Mouse (Mus musculus): Measurements from ENCODE around the gene Cyp2f2.

The Cyp2f2 gene

DNA sequence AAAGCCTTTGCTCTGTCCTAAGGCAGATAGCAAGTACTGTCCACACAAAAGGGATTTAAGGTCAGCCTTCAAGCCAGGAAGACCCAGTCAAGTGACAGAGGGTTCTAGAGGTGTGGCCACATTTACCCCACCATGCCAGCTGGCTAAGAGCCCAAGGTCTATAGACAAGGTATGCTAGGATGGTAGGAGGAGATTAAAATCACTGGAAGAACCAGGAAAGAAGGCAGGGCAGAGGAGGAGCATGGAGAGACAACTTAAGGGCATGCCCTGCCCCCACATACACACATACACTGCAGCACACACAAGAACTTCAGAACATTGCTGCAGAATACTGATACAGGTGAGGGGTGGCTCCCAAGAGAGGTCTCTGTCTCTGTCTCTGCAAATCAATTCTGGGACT is at the start of gene Cyp2f2:
Gene Cyp2f2, plus strand, starts transcription at position 234 of the 400 bp plus-strand sequence.
- no peak for DNase-seq

DNA sequence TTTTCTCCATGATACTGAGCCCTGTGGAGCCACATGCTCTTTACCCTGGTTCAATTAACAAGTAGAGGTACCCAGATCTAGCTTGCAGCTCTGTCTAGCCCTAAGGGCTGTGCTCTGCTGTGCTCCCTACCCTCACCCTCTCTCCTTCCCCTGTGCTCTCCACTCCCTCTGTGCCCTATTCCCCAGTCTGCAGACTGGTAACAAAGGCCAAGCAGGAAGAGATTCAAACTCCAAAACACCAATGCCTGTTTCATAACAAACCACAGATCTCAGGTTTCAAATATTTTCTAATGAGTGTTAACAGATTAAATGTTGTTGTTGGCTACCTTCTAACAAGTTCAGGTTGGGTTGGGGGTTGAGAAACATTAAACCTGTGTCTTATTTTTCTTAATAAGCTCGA is 41.1 kb upstream of the Cyp2f2 start:
- DNase-seq: no peak

DNA sequence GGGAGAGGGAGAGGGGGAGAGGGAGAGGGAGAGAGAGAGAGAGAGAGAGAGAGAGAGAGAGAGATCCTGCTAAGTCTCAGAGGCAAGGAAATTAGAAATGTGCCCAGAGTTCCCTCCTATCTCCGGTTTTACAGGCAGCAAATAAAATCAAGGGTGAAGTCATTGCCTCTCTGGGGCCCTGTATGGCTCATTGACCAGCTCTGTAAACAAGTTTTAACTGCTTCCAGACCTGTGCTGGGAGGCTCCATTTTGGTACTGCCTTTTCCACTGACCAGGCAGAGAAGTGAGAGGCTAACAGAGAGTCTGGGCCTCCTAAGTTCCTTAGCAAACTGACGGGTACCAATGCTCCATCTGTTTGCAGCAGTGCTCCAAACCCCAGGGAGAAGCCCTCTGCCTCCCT is 38.1 kb upstream of the Cyp2f2 start:
- DNase-seq: no peak

DNA sequence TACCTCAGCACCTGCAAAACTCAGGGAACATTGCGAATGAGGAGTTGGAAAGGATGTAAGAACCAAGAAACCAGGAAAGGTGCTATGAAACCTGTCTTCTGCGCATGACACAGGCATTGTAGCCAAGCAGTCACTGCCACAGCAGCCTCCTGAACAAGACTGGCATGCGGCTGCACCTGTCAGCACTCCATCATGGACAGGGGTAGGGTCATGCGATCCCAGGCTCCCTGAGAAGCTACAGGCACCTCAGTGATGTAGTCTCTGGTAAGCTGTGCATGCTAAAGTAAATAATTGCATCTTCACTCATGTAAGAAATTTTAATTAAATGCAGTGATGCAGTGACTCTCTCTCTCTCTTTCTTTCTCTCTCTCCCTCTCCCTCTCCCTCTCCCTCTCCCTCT is 28.7 kb upstream of the Cyp2f2 start:
- DNase-seq: no peak

DNA sequence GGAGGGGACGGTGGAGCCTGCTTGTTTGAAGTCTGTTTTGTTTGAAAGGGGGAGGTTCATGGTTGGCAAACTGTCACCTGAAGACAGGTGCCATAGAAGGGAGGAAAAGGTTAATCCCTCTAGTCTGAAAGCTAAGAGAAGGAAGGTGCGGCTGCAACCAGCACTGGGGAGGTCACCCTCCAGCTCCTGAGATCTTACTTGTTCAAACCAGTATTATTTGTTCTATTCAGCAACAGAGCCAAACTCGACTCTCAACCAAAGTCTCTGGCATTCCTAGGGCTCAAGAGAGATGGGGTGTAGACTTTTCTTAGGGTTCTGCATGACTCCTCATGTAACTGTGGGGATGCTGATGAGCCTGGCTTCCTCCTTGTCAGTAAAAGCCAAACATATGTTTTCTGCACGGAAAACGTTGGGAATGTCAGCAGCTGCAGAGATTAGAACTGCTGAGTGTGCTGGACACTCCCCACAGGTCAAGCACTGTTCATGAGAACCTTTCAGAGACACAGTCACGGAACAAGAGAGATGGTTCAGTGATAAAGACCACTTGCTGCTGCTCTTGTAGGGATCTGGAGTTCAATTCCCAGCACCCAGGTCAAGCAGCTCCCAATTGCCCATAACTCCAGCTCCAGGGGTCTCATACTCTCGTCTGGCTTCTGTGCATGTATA is 27.5 kb upstream of the Cyp2f2 start:
- DNase-seq: no peak

DNA sequence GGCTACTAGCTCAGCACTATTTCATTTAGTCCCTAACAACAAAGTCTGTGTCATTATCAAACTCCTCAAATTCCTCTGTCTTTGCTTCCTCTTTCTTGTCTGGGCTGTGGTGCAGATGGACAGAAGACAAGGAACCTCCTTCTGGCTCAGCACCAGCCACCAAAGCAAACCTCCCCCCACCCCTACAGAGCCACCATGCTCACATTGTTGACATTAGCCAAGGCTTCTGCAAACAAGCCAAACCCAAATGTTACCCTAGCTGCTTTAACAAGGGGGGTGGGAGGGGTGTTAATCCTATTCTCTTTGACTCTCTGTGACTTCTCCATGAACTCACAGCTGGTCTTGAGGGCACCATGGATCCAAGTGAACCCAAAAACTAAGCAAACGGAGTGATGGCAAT is 26.8 kb upstream of the Cyp2f2 start:
- DNase-seq: no peak

DNA sequence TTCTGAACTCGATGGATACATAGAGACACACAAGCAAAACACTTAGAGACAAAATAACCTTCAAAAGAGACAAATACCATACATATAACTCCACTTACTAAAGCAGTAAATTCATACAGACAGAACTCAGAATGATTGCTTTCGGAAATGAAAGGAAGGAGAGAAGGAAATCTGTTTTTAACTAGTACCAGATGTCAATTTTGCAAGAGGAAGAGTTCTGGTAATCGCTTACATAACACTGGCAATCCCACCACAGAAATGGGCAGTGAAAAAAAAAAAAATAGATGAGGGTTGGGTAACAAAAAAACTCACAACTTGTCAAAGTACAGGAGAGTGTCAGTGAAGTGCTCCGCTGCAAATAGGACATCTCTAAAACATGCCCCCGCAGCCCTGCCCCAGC is 14.8 kb upstream of the Cyp2f2 start:
- no peak for DNase-seq

DNA sequence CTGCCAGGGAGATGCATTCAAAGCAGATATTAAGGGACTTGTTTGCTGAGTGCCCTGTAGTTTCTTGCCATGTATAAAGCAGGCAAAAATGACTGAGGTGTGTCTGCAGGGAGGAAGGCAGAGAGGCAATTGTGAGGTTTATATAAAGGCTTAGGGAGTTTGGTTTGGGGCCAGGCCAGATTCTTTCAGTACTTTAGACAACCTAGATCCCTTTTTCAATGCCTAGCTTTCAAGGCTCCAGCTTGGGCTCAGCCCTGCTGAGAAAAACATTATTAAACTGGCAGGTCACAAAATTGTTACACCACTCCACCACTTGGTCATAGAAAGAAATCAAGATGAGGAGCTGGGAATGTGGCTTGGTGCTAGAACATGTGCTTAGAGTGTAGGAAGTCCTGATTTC is 9.4 kb upstream of the Cyp2f2 start:
- no peak for DNase-seq

DNA sequence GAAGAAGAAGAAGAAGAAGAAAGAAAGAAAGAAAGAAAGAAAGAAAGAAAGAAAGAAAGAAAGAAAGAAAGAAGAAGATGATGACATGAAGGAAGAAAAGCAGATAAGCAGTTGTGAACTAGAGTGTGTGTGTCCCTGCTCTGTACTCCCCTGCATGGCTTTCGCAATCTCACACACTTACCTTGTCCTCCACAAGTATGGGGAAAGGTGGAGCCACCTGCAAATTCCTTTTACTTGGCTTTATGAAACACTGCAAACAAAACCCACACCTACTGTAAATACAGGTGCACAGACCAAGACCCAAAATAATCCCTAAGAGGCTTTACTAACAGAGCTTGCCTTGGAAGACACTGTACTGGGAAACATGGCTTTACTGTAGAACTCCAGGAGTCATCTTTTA is 8.7 kb upstream of the Cyp2f2 start:
- DNase-seq: no peak

DNA sequence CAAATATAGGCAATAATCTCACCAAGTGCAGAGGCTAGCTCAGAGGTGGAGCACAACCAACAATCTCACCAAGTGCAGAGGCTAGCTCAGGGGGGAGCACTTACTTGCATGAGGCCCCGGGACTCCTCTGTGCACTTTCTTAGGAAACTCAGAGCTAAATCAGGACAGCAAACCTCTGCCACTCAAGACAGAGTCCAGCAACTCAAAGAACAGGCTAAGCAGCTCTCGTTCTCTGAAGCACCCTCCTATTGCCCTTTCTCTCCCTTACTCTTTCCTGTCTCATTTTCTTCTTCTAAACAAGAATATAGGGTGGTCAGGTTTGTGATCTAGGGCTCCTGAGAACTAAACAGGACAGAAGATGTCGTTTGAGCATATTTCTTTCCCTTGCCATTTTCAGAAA is 7.7 kb upstream of the Cyp2f2 start:
- DNase-seq: no peak

DNA sequence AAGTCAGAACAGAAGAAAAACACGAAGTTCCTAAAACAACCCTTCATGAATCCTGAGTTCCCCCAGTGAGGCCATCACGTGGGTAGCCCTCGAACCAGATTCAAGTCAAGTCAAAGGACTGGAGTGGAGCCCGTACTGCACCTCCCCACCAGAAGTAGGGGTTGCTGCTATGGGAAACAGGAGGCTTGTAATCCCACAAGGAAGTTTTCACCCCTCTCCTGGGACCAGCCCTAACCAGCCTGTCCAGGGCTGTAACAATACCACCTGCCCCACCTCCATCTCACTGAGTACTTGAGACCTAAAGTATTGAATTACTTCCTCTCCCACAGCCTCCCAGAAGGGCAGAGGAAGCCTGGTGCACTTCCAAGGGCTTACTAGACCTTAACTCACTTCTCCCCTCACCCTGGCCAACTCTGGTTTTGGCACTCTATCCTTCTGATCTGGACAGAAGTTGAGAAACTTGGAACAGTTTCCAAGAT is 1.6 kb upstream of the Cyp2f2 start:
- no peak for DNase-seq

DNA sequence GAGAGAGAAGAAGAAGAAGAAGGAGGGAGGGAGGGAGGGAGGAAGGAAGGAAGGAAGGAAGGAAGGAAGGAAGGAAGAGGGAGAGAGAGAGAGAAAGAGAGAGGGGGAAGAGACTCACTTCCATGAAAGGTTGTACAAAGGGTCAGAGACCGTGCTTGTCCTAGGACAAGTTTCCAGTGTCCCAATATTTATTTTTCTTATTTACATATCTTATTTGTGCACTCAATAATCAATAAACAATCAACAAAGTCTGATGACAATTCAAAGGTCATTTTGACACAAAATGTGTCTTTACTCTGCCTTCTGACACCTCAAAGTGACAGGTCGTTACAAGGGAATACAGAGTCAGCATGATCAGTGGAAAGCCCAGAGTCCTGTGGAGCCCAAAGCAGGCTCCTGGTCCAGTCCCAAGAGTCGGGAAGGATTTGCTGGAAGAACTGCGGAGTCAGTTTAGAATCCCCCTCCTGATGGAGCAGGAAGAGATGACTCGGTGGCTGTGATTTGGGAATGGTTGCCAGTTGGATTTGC is 4.7 kb downstream of the Cyp2f2 start:
- DNase-seq: no peak

DNA sequence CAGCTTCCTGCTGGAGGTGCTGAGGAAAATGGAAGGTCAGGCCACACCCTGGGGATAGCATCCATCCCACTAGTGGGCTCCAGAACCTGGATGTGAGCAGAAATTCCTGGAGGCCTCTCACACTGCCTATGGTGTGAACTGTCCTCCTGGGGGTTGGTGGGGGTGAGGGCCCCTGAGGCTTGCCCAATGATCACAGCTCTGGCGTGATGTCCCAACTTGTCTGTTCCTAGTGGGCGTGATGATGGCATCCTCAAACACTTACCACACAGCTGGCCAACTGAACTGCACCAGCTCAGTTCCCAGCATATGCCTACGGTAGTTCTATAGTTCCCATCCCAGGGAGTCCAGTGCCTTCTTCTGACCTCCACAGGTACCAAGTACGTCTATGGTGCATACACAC is 5.3 kb downstream of the Cyp2f2 start:
- no peak for DNase-seq

DNA sequence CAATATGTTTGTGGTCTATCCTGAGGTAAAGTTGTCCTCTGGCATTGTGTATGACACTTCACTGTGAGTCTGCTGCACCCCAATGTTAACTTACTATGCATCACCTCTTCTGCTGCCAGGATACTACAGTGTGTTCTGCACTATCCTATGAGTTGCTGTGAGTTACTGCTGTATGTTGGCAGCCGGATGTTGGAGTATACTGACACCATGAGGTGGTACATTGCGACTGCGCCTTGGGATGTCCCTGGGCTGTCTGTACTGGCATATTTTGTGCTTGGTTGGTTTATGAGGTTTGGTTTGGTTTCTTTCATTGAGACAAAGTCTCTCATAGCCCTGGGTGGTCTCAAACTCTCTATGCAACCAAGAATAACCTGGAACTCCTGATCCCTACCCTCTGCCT is 8.5 kb downstream of the Cyp2f2 start:
- peak; percentile 39 for DNase-seq

DNA sequence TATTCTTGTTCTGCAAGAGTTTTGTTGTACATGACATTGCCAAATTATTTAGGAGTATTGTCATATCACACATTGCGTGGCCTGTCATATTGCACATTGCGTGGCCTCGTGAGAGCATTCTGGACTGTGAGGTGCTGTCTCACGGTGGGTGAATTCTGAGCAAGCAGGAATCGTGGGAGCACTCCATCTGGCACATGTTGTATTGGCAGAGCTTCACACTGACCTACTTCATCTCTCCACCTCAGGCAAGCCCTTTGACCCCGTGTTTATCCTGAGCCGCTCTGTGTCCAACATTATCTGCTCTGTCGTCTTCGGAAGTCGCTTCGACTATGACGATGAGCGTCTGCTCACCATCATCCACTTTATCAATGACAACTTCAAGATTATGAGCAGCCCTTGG is 9.2 kb downstream of the Cyp2f2 start:
- no peak for DNase-seq

DNA sequence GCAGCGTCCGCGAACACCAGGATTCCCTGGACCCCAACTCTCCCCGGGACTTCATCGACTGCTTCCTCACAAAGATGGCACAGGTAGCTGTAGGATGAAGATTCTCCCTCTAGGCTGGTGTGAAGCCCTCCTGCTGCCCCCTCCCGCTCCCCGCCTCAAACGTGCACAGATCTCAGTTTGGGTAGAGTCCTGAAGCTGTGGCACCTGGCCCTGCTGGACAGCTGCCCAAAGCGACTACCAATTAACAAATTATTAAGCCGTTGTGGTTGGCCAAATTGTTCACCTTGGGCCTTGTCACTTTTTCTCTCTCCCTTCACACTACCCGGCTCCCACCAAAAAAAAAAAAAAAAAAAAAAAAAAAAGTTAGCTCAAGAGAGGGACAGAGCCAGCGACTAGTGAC is 10.1 kb downstream of the Cyp2f2 start:
- DNase-seq: no peak

DNA sequence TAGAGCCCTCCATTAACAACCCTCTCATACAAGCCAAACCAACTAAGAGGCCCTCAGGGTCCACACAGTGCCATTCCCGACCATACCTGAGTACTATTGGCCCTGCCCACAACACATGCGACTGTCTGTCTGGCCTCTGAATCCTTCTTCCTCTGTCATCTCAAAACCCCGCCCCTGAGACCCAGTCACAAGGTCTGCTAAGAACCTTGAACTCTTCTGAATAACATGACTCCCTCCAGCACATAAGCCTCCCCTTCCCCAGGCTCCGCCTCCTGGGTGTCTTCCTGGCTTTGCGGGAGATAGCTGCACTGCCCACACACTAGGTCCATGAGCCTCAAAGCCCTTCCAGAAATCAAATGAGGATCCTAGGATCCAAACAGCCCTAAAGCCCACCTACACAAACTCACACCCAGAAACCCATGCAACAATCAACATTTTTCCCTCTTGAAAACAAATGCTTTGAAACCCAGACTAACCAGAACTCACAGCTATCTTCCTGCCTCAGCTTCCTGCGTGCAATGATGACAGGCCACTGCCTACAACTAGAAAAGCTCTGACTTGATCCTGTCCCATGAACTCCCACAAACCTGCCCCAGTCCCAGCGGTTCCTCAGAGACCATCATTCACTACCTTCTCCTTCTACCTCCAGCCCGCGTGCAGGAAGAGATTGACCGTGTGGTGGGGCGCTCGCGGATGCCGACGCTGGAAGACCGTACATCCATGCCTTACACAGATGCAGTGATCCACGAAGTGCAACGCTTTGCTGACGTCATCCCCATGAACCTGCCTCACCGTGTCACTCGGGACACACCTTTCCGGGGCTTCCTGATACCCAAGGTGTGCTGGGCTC is 11.0 kb downstream of the Cyp2f2 start:
- no peak for DNase-seq

DNA sequence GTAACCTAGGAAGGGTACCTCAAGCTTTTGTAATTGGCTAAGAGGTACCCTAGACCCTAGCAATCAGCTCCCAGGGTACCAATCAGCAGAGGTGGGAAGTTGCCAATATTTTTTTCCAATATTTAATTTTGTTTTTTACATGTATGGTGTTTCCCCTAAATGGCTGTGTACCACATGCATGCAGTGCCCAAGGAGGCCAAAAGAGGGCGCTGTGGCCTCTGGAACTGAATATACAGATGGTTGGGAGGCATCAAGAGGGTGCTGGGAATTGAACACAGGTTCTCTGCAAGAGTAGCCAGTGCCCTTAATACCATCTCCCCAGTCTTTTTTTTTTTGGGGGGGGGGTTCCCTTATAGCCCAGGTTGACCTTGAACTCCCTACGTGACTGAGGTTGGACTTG is 11.7 kb downstream of the Cyp2f2 start:
- DNase-seq: no peak

DNA sequence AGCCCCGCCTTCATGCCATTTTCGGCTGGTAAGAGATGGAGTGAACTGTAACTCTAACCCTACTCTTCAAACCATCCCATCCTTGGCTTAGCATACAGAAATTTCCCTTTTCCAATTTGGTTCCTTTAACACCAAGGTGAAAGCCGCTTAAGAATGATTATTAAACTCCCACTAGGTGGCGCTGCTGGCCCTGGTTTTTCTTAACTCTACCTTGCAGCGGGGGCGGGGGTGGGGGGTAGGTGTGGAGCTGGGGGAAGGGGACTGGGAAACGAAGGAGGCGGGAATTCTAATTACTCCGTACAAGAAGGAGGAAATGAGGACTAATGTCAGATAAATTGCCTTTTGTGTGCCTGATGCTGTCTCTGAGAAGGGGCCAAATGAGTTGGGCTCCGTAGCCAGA is 12.9 kb downstream of the Cyp2f2 start:
- peak; percentile 38 for DNase-seq

DNA sequence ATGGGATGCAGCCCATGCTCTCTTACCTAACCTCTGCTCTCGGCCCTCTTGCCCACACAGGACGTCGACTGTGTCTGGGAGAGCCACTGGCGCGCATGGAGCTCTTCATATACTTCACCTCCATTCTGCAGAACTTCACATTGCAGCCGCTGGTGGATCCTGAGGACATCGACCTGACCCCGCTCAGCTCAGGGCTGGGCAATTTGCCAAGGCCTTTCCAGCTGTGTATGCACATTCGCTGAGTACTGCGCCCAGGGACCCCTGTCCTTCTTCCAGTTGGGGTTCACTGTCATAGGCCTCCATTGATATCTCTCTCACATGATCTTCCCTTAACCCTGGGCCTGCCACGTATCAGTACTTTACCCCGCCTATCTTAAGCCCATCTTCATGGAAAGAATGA is 13.4 kb downstream of the Cyp2f2 start:
- DNase-seq: no peak

DNA sequence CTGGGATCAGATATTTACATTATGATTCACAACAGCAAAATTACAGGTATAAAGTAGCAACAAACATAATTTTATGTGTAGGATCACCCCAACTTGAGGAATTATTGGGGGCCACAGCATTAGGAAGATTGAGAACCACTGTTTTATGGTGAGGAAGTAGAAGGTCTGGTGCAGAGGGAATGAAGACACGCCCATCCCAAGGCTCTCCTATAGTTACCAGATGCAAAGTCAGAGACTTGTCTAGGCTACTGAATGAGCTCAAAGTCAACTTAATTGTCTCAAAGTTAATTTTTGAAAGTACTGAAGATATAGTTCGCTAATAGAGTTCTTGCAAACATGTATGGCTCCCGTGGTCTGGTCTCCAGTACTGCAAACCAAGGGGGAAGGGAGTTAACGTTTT is 14.0 kb downstream of the Cyp2f2 start:
- DNase-seq: no peak

DNA sequence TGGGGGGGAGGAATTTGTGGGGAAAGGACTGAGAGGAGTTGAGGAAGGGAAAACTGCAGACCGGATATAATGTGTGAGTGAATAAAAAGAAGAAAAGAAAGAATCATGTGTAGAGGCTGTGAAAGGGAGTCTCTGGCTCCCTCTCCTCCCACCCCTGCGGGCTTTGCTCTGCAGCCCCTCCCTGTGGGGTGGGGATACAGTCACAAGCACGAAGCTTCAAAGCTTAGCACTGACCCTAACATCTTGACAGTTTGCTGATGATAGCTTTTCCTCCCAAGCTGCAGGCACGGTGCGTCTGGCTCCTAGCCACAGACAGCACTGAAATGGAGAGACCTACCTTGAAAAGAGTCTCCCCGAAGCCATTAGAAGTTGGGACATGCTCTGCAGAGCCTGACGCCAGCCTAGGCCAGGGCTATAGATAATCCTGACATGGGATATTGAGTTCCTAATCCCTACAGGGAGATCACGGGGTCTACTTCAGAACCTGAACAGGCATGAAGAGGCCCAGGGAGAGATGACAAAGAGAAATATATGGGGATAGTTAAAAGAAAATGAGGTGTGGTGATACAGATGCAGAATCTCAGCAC is 16.8 kb downstream of the Cyp2f2 start:
- DNase-seq: no peak

DNA sequence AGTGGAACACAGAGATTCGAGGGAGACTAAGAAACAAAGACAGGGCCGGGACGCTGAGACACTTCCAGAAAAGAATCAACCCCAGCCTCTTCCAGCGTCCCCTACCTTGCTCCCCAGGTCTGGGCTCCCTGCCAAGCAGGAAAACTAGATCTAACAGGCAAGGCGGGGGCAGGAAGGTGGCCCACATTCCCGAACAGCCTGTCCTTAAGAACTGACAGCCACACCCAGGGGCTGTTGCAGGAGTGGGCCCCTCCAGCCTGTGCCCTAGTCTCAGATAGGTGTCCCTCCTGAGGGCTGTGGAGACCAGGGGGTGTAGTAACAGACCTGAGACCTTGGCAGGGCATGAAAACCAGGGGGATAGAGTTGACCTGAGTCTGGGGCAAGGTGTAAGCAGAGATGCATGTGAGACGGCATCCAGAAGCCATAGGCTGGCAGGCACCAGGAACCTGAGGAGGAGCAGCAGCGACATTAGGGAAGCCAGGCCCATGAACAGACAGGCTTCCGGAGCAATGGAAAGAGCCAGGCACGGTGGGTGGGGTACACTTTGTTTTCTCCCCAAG is 33.6 kb downstream of the Cyp2f2 start, which contains the start of gene Cyp2t4:
Gene Cyp2t4, plus strand, starts transcription at position 510 of the 560 bp plus-strand sequence.
- no peak for DNase-seq
